Mouse (Mus musculus) CH12.LX (cell line): ENCODE results near the gene Hist1h4f. TPM values are rescaled to one million over a fixed set of nuclear protein-coding genes. Genes with fewer than 3 reads are reported as not detected.
"Not testable (repeated sequence)": the region's sequence is repeated elsewhere in the genome, so short reads cannot be mapped to it uniquely, and the experiment has no call there.

Source experiments
- DNase-seq: peaks from one replicate; pipeline ENCODE4 v3.0.0-alpha.2; 2013; ENCODE audit errors: extremely low read depth
- H3K27ac ChIP-seq: 2 replicates; pipeline ENCODE4 v1.5.1; 2012; ENCODE audit warnings: low read depth, mild to moderate bottlenecking, control low read depth, moderate library complexity; ENCODE audit not compliant: insufficient read depth
- H3K27me3 ChIP-seq: replicated peaks from 2 replicates; pipeline ENCODE3; 2012; ENCODE audit warnings: inconsistent platforms
- H3K36me3 ChIP-seq, 2 experiments: replicated peaks in 1 of 2; 2 replicates each; pipeline versions ENCODE3 to v1.6.1; 2012; ENCODE audit warnings: inconsistent platforms in 1 of 2, low read length in 1 of 2, mild to moderate bottlenecking in 1 of 2, mixed read lengths in 1 of 2, moderate library complexity in 1 of 2; ENCODE audit not compliant: control insufficient read depth in 1 of 2, insufficient read depth in 1 of 2
- H3K4me1 ChIP-seq, 2 experiments: 2 replicates each; pipeline ENCODE4 v1.6.1; 2012; ENCODE audit warnings: inconsistent platforms in 1 of 2, moderate library complexity in 1 of 2; ENCODE audit not compliant: insufficient read depth in 2 of 2, control insufficient read depth in 1 of 2
- H3K4me2 ChIP-seq: 2 replicates; pipeline ENCODE4 v1.6.1; 2012; ENCODE audit warnings: low read depth, mild to moderate bottlenecking, control low read depth; ENCODE audit not compliant: poor library complexity, insufficient read depth, severe bottlenecking
- H3K4me3 ChIP-seq, 3 experiments: fragments of 150-350 bp in 1 of 3; sonication (generic) in 1 of 3; replicated peaks in 1 of 3; 2 replicates each; pipeline versions ENCODE3 to v1.5.1; 2011 to 2012; ENCODE audit warnings: low read depth in 2 of 3, low read length in 2 of 3, mild to moderate bottlenecking in 2 of 3, moderate library complexity in 2 of 3, control low read depth in 1 of 3, improper control_type of control experiment in 1 of 3, inconsistent platforms in 1 of 3, mixed read lengths in 1 of 3; ENCODE audit not compliant: poor library complexity in 1 of 3
- H3K79me2 ChIP-seq: replicated peaks from 2 replicates; pipeline ENCODE4 v1.6.1; 2012; ENCODE audit warnings: mild to moderate bottlenecking, moderate library complexity; ENCODE audit not compliant: control insufficient read depth, poor library complexity, insufficient read depth, severe bottlenecking; ENCODE audit errors: extremely low read depth
- H3K9ac ChIP-seq: 2 replicates; pipeline ENCODE4 v1.6.1; 2012; ENCODE audit warnings: low read depth, mild to moderate bottlenecking, control low read depth, moderate library complexity; ENCODE audit not compliant: insufficient read depth
- H3K9me3 ChIP-seq: replicated peaks from 2 replicates; pipeline ENCODE3; 2012; ENCODE audit warnings: low read length, inconsistent platforms, mixed read lengths
- CHD1 ChIP-seq: IDR thresholded peaks from 2 replicates; pipeline ENCODE4 v1.6.1; 2012; ENCODE audit warnings: low read depth, low read length, improper control_type of control experiment, inconsistent platforms
- CHD2 ChIP-seq: IDR thresholded peaks from 2 replicates; pipeline ENCODE4 v1.6.1; 2011; ENCODE audit warnings: low read length, improper control_type of control experiment
- E2F4 ChIP-seq: IDR thresholded peaks from 2 replicates; pipeline ENCODE4 v1.6.1; 2011; ENCODE audit warnings: low read depth, low read length, improper control_type of control experiment; ENCODE audit not compliant: insufficient replicate concordance
- ELF1 ChIP-seq: IDR thresholded peaks from 2 replicates; pipeline ENCODE4 v1.6.1; 2014; ENCODE audit warnings: low read depth, mild to moderate bottlenecking, inconsistent platforms, low read length, improper control_type of control experiment
- EP300 ChIP-seq: IDR thresholded peaks from 2 replicates; pipeline ENCODE4 v1.6.1; 2011; ENCODE audit warnings: low read length, improper control_type of control experiment
- ETS1 ChIP-seq: conservative IDR thresholded peaks from 2 replicates; pipeline ENCODE4 v1.6.1; 2012; ENCODE audit warnings: low read depth, mild to moderate bottlenecking, inconsistent platforms, low read length, improper control_type of control experiment, moderate library complexity
- IRF4 ChIP-seq: IDR thresholded peaks from 2 replicates; pipeline ENCODE4 v1.6.1; 2014; ENCODE audit warnings: low read depth, mild to moderate bottlenecking, inconsistent platforms, low read length, improper control_type of control experiment
- JUND ChIP-seq: conservative IDR thresholded peaks from 2 replicates; pipeline ENCODE4 v1.6.1; 2011; ENCODE audit warnings: low read depth, low read length, improper control_type of control experiment
- MAFK ChIP-seq: IDR thresholded peaks from 2 replicates; pipeline ENCODE4 v1.6.1; 2011; ENCODE audit warnings: low read length, improper control_type of control experiment; ENCODE audit not compliant: insufficient replicate concordance
- MAX ChIP-seq: IDR thresholded peaks from 2 replicates; pipeline ENCODE4 v1.6.1; 2011; ENCODE audit warnings: low read length, improper control_type of control experiment
- MEF2A ChIP-seq: IDR thresholded peaks from 2 replicates; pipeline ENCODE4 v1.6.1; 2014; ENCODE audit warnings: low read depth, mild to moderate bottlenecking, inconsistent platforms, low read length, improper control_type of control experiment, borderline replicate concordance
- MXI1 ChIP-seq: IDR thresholded peaks from 2 replicates; pipeline ENCODE4 v1.6.1; 2011; ENCODE audit warnings: mild to moderate bottlenecking, low read depth, low read length, improper control_type of control experiment
- MYC ChIP-seq: IDR thresholded peaks from 2 replicates; pipeline ENCODE4 v1.6.1; 2011; ENCODE audit warnings: low read depth, mild to moderate bottlenecking, improper control_type of control experiment, low read length
- NELFE ChIP-seq: IDR thresholded peaks from 2 replicates; pipeline ENCODE4 v1.6.1; 2011; ENCODE audit warnings: low read depth, low read length, improper control_type of control experiment
- PAX5 ChIP-seq: IDR thresholded peaks from 2 replicates; pipeline ENCODE4 v1.6.1; 2012; ENCODE audit warnings: low read length, inconsistent platforms, mixed read lengths
- POLR2A ChIP-seq: IDR thresholded peaks from 2 replicates; pipeline ENCODE4 v1.6.1; 2011; ENCODE audit warnings: low read depth, mild to moderate bottlenecking, improper control_type of control experiment, low read length
- RCOR1 ChIP-seq: conservative IDR thresholded peaks from 2 replicates; pipeline ENCODE4 v1.6.1; 2012; ENCODE audit warnings: low read depth, mild to moderate bottlenecking, inconsistent platforms, low read length, improper control_type of control experiment
- SIN3A ChIP-seq: IDR thresholded peaks from 2 replicates; pipeline ENCODE4 v1.6.1; 2012; ENCODE audit warnings: low read length, improper control_type of control experiment, inconsistent platforms
- SMC3 ChIP-seq: IDR thresholded peaks from 2 replicates; pipeline ENCODE4 v1.6.1; 2011; ENCODE audit warnings: low read depth, low read length, improper control_type of control experiment
- TBP ChIP-seq: conservative IDR thresholded peaks from 2 replicates; pipeline ENCODE4 v1.6.1; 2011; ENCODE audit warnings: low read depth, low read length, improper control_type of control experiment
- TCF12 ChIP-seq: IDR thresholded peaks from 2 replicates; pipeline ENCODE4 v1.6.1; 2014; ENCODE audit warnings: low read depth, mild to moderate bottlenecking, inconsistent platforms, low read length, improper control_type of control experiment
- UBTF ChIP-seq: IDR thresholded peaks from 2 replicates; pipeline ENCODE4 v1.6.1; 2012; ENCODE audit warnings: low read depth, mild to moderate bottlenecking, inconsistent platforms, low read length, improper control_type of control experiment, moderate library complexity
- USF1 ChIP-seq: IDR thresholded peaks from 2 replicates; pipeline ENCODE4 v1.6.1; 2014; ENCODE audit warnings: low read depth, mild to moderate bottlenecking, inconsistent platforms, low read length, improper control_type of control experiment
- USF2 ChIP-seq: conservative IDR thresholded peaks from 2 replicates; pipeline ENCODE4 v1.6.1; 2011; ENCODE audit warnings: low read depth, low read length, improper control_type of control experiment
- ZKSCAN1 ChIP-seq: IDR thresholded peaks from 2 replicates; pipeline ENCODE4 v1.6.1; 2012; ENCODE audit warnings: low read depth, inconsistent platforms, low read length, improper control_type of control experiment, borderline replicate concordance
- ZMIZ1 ChIP-seq: IDR thresholded peaks from 2 replicates; pipeline ENCODE4 v1.6.1; 2012; ENCODE audit warnings: low read depth, mild to moderate bottlenecking, inconsistent platforms, low read length, improper control_type of control experiment
- ZNF384 ChIP-seq: IDR thresholded peaks from 2 replicates; pipeline ENCODE4 v1.6.1; 2012; ENCODE audit warnings: low read depth, low read length, improper control_type of control experiment, inconsistent platforms
- dilution Hi-C: fragments of 300-500 bp; cut with MboI; formaldehyde crosslinking; loops from 2 replicates; pipeline ENCODE4 v1.14.3; 2020; ENCODE audit warnings: low sequenced_read_pairs; ENCODE audit not compliant: extremely low pct_unique_long_range_greater_than_20kb, extremely low pct_ligation_motif_present
- in situ Hi-C: fragments of 300-500 bp; cut with MboI; formaldehyde crosslinking; loops from 3 replicates; pipeline ENCODE4 v1.14.3; 2019; ENCODE audit warnings: low sequenced_read_pairs, low pct_ligation_motif_present, low pct_unique_long_range_greater_than_20kb, mixed read lengths
- polyA plus RNA-seq: library from polyadenylated mRNA; unstranded; fragments of >175 nt; gene quantifications from 2 replicates; pipeline ENCODE4 v1.2.1, GENCODE M21; 2012; ENCODE audit warnings: low read depth; ENCODE audit not compliant: insufficient read length
- total RNA-seq, 2 experiments: library from RNA; depleted of rRNA; stranded (reverse); fragments of 300-350 nt in 1 of 2; fragments of >200 nt in 1 of 2; gene quantifications; 2 replicates each; pipeline ENCODE4 v1.2.3; 2012 to 2014

The Hist1h4f gene
- total and polyA plus RNA-seq, 3 experiments = 9.0 to 4,902 (median 27.1) TPM

DNA sequence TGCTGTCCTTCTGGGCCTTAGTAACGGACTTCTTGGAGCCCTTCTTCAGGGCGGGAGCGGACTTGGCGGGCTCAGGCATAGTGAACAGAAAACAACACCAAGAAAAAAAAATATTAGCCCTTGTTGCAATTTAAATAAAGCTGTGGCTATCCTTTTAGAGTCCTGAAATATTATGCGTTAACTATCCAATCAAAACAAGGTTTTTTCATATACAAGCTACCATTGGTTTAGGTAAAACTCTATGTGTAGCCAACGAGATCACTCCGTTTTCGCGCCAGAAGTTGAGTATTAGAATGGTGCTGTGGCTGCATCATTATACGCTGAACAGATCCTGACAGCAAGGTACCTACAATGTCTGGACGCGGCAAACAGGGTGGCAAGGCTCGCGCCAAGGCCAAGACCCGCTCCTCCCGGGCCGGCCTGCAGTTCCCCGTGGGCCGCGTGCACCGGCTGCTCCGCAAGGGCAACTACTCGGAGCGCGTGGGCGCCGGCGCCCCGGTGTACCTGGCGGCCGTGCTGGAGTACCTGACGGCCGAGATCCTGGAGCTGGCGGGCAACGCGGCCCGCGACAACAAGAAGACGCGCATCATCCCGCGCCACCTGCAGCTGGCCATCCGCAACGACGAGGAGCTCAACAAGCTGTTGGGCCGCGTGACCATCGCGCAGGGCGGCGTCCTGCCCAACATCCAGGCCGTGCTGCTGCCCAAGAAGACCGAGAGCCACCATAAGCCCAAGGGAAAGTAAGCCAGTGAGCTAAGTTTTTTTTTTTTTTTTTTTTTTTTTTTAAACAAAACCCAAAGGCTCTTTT lies 17.7 kb downstream of the Hist1h4f start, which contains the start of gene Hist1h2af:
Gene Hist1h2af (plus strand): TSS at position 347 of the 808 bp plus-strand sequence.
- H3K4me1 ChIP-seq = peaks cover 14 to 41% of the 10 kb centered on the region in 2 experiments
- H3K9me3 ChIP-seq, dilution Hi-C loops, in situ Hi-C loops: not testable (repeated sequence)
- DNase-seq = peak; percentile 94
- H3K27ac ChIP-seq = peak within 1 kb of the TSS; percentile 93
- peak within 1 kb of the TSS; percentile 98 for H3K4me2 ChIP-seq
- TF ChIP-seq CHD2 = peak; percentile 63
- TF ChIP-seq POLR2A = peak; percentile 86
- TF ChIP-seq CHD1 = peak; percentile 76; the same call in 1 of the 2 replicates
- TF ChIP-seq MXI1 = peak; percentile 73; the same call in 1 of the 2 replicates
- TF ChIP-seq NELFE = peak; percentile 85
- TF ChIP-seq ZNF384 = peak; percentile 93
- peak; percentile 97 for TF ChIP-seq TBP
- TF ChIP-seq MEF2A = peak; percentile 27; the same call in 1 of the 2 replicates
- TF ChIP-seq E2F4 = peak; percentile 99
- TF ChIP-seq SIN3A = peak; percentile 89
- peak; percentile 81 for TF ChIP-seq TCF12
- peak; percentile 93 for TF ChIP-seq ZMIZ1
- peak; percentile 49; the same call in 1 of the 2 replicates for TF ChIP-seq UBTF
- TF ChIP-seq, all 38 proteins: peak for 13; not testable (repeated sequence) for 25
- peak within 1 kb of the TSS; percentile 42 to 63 (median 44) for H3K4me3 ChIP-seq
- not testable (repeated sequence) for H3K27me3 ChIP-seq, H3K79me2 ChIP-seq, H3K36me3 ChIP-seq
- H3K9ac ChIP-seq = peak within 1 kb of the TSS; percentile 100

DNA sequence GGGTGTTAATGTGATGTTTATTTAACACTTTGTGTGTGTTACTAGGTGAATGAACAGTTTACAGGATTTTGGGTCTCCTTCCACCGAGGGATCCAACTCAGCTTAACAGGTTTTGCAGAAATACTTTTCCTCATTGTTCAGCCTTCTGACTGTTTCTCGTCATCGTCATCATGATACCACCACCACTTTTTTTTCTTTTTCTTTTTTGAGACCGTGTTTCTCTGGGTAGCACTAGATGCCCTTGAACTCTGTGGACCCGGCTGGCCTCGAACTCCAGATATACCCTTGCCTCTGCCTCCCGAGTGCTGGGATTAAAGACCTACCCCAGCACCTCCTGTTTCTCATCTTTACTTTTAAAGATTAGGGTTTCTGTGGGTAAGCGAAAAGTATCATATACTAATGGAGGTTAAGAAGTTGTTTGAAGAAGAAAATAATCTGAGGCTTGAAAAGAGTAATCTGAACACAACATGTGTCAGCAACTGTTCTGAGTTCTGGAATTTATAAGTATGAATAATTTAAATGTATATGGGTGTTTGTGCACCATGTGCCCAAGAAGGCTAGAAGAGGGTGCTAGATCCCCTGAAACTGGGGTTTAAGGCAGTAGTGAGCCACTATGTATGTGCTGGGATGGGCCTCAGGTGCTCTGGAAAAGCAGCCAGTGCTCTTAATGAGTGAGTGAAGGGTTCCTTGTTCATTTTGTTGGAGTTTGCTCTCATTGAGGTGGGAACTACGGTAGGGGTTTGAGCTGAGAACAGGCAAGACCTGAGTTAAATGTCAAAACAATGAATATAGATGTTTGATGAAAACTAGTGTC lies 19.0 kb downstream of the Hist1h4f start:
- H3K4me1 ChIP-seq = peaks cover 9 to 30% of the 10 kb centered on the region in 2 experiments
- H3K4me3 ChIP-seq = peak overlapping the region; percentile 45 to 67 (median 55)
- H3K9me3 ChIP-seq = no peaks in the 10 kb centered on the region
- peak overlapping the region; percentile 98 for H3K9ac ChIP-seq
- H3K4me2 ChIP-seq = peak overlapping the region; percentile 65
- no peak for DNase-seq
- dilution Hi-C loops = no loop called here
- in situ Hi-C loops = no loop called here
- no peaks in the 10 kb centered on the region for H3K36me3 ChIP-seq
- no peaks in the 10 kb centered on the region for H3K79me2 ChIP-seq
- H3K27me3 ChIP-seq = no peaks in the 10 kb centered on the region
- H3K27ac ChIP-seq = peak overlapping the region; percentile 82
- TF ChIP-seq ELF1 = no peak
- TF ChIP-seq EP300 = no peak
- no peak for TF ChIP-seq CHD1
- no peak for TF ChIP-seq IRF4
- no peak for TF ChIP-seq USF2
- no peak for TF ChIP-seq USF1
- no peak for TF ChIP-seq SMC3
- TF ChIP-seq PAX5 = no peak
- no peak for TF ChIP-seq MEF2A
- 0 out of 2 replicates have a peak, but pooled peaks have one; percentile 21 for TF ChIP-seq MAX
- no peak for TF ChIP-seq TCF12
- TF ChIP-seq ZKSCAN1 = no peak
- no peak for TF ChIP-seq E2F4
- no peak for TF ChIP-seq JUND
- no peak for TF ChIP-seq ZMIZ1
- no peak for TF ChIP-seq MAFK
- no peak for TF ChIP-seq UBTF
- no peak for TF ChIP-seq CHD2
- TF ChIP-seq RCOR1 = no peak
- no peak for TF ChIP-seq MXI1
- TF ChIP-seq SIN3A = no peak
- TF ChIP-seq ETS1 = no peak
- TF ChIP-seq MYC = 0 out of 2 replicates have a peak, but pooled peaks have one; percentile 23
- TF ChIP-seq POLR2A = no peak
